Mouse (Mus musculus): Measurements from ENCODE around the gene Ddx46.

- no peak for TF ChIP-seq CTCF (IDR thresholded peaks at IDR 0.05; ENCODE audit: extremely low read depth, insufficient read length, insufficient replicate concordance, low read depth, low read length)
- TF ChIP-seq POLR2A (IDR thresholded peaks at IDR 0.05; ENCODE audit: low read depth, low read length) = no peak
Measured at GRCm38 (mm10) chr13:55644525-55644924, 9.7 kb downstream of the Ddx46 start.

All from small intestine, adult 2 months (tissue).